Comparison of ENCODE assay signal across 9 mouse cellular contexts in genomic region chr7:19068707-19069106, GRCm38 (mm10). TPM values are rescaled to one million over a fixed set of nuclear protein-coding genes. Genes with fewer than 3 reads are reported as not detected.
DNase-seq lines count a peak whose midpoint lies in the region; ATAC-seq lines count a peak whose summit lies in the region.
"Had no signal": no experiment of that assay in that cellular context is flagged by ENCODE, and none has a peak within 500 bp of the region (broad histone marks: within the 10 kb centered on the region; RNA-seq: fewer than 3 reads in every experiment).

No protein-coding gene starts in this region.

- no peaks in the 10 kb centered on the region for H3K36me3 ChIP-seq in forebrain, embryonic 14.5 days (ENCODE audit: control insufficient read depth, insufficient read depth, low read length)
- no peaks in the 10 kb centered on the region for H3K36me3 ChIP-seq in forebrain, embryonic 16.5 days (ENCODE audit: control insufficient read depth, insufficient read depth)
- H3K36me3 ChIP-seq in splenic B cell, adult 2 months (ENCODE audit: control insufficient read depth, insufficient read depth, low read length, poor library complexity, severe bottlenecking) = no peaks in the 10 kb centered on the region
- H3K36me3 ChIP-seq: stomach, embryonic 15.5 days had no signal

- ATAC-seq in forebrain, embryonic 14.5 days = no peak
- ATAC-seq in forebrain, embryonic 16.5 days = no peak
- peak; percentile 38; the same call in 1 of the 2 replicates for ATAC-seq in granulocyte monocyte progenitor cell, adult 5-6 weeks (replicated peaks; ENCODE audit: poor library complexity, severe bottlenecking)

- peak; percentile 80 for DNase-seq in forebrain, embryonic 14.5 days (ENCODE audit: low spot score)
- peak; percentile 51 for DNase-seq in ovary, postnatal 10 days (ENCODE audit: low spot score)
- DNase-seq in ovary, adult 18-20 months (ENCODE audit: low spot score) = no peak
- DNase-seq in brain, adult 2 months (ENCODE audit: low read depth, low spot score) = peak; percentile 82
- peak; percentile 82 for DNase-seq in lung, postnatal 10 days
- DNase-seq in splenic B cell, adult 2 months (ENCODE audit: low read depth, low spot score) = peak; percentile 90

- H3K9ac ChIP-seq in forebrain, embryonic 14.5 days (ENCODE audit: low read length) = no peak overlapping the region
- no peak overlapping the region for H3K9ac ChIP-seq in forebrain, embryonic 16.5 days (replicated peaks; ENCODE audit: low read depth, low read length)
- H3K9ac ChIP-seq: stomach, embryonic 15.5 days had no signal

- no peak overlapping the region for H3K27ac ChIP-seq in forebrain, embryonic 14.5 days (ENCODE audit: low read depth, low read length)
- no peak overlapping the region for H3K27ac ChIP-seq in forebrain, embryonic 16.5 days (ENCODE audit: low read length)
- H3K27ac ChIP-seq: stomach, embryonic 15.5 days had no signal

- no peak overlapping the region for H3K4me2 ChIP-seq in forebrain, embryonic 14.5 days (ENCODE audit: low read length)
- no peak overlapping the region for H3K4me2 ChIP-seq in forebrain, embryonic 16.5 days (ENCODE audit: low read length)
- H3K4me2 ChIP-seq: stomach, embryonic 15.5 days had no signal

- no peak overlapping the region for H3K4me3 ChIP-seq in forebrain, embryonic 14.5 days (ENCODE audit: low read depth, low read length)
- H3K4me3 ChIP-seq in forebrain, embryonic 16.5 days (replicated peaks; ENCODE audit: low read length) = no peak overlapping the region
- H3K4me3 ChIP-seq: stomach, embryonic 15.5 days had no signal

- H3K9me3 ChIP-seq in forebrain, embryonic 14.5 days (replicated peaks; ENCODE audit: control insufficient read depth, low read length) = no peaks in the 10 kb centered on the region
- H3K9me3 ChIP-seq in forebrain, embryonic 16.5 days (ENCODE audit: control insufficient read depth, low read length) = no peaks in the 10 kb centered on the region
- H3K9me3 ChIP-seq: stomach, embryonic 15.5 days had no signal

- peaks cover 13% of the 10 kb centered on the region for H3K27me3 ChIP-seq in forebrain, embryonic 14.5 days (replicated peaks; ENCODE audit: control insufficient read depth, insufficient read depth, low read length)
- peaks cover 19% of the 10 kb centered on the region for H3K27me3 ChIP-seq in forebrain, embryonic 16.5 days (replicated peaks; ENCODE audit: control insufficient read depth, insufficient read depth, low read length)
- no peaks in the 10 kb centered on the region for H3K27me3 ChIP-seq in splenic B cell, adult 2 months (ENCODE audit: control insufficient read depth, insufficient read depth, low read length, poor library complexity, severe bottlenecking)

- no peaks in the 10 kb centered on the region for H3K4me1 ChIP-seq in forebrain, embryonic 14.5 days (ENCODE audit: control insufficient read depth, insufficient read depth, low read length)
- no peaks in the 10 kb centered on the region for H3K4me1 ChIP-seq in forebrain, embryonic 16.5 days (replicated peaks; ENCODE audit: control insufficient read depth, insufficient read depth, low read length)
- H3K4me1 ChIP-seq: stomach, embryonic 15.5 days had no signal

- 7% methylated on average over 2 of the region's 2 CpGs for WGBS in forebrain, embryonic 14.5 days
- 2% methylated on average over 2 of the region's 2 CpGs for WGBS in forebrain, embryonic 16.5 days

RNA-seq across cellular contexts. Expression of gene Dmwd, which starts 7.3 kb away (rescaled TPM):
- polyA plus RNA-seq in forebrain, embryonic 14.5 days (2014; fragmentation: Nextera tagmentation; extraction: Ambion mirVana) = 28.0 and 29.1 TPM in 2 replicates
- 28.1 and 29.7 TPM in 2 replicates for polyA plus RNA-seq in forebrain, embryonic 16.5 days (2015; fragmentation: Nextera tagmentation; extraction: Ambion mirVana)
- total RNA-seq in granulocyte monocyte progenitor cell, adult 5-6 weeks (2014; fragmentation: Nextera tagmentation) = 2.2 and 4.9 TPM in 2 replicates
- total RNA-seq in granulocyte monocyte progenitor cell, adult 5-6 weeks (2017) = 0.99 and 3.4 TPM in 2 replicates

RNA-seq across cellular contexts. Expression of gene Rsph6a, which starts 14.2 kb away (rescaled TPM):
- not detected in 2 replicates for polyA plus RNA-seq in forebrain, embryonic 14.5 days (2014; fragmentation: Nextera tagmentation; extraction: Ambion mirVana)
- 0.09 TPM in 1 of 2 replicates, not detected in the other for polyA plus RNA-seq in forebrain, embryonic 16.5 days (2015; fragmentation: Nextera tagmentation; extraction: Ambion mirVana)
- not detected in 2 replicates for total RNA-seq in granulocyte monocyte progenitor cell, adult 5-6 weeks (2014; fragmentation: Nextera tagmentation)
- not detected in 2 replicates for total RNA-seq in granulocyte monocyte progenitor cell, adult 5-6 weeks (2017)
- polyA plus RNA-seq: stomach, embryonic 15.5 days had no signal

RNA-seq across cellular contexts. Expression of gene Dmpk, which starts 14.9 kb away (rescaled TPM):
- polyA plus RNA-seq in forebrain, embryonic 14.5 days (2014; fragmentation: Nextera tagmentation; extraction: Ambion mirVana) = 4.4 and 7.8 TPM in 2 replicates
- 5.6 and 10.1 TPM in 2 replicates for polyA plus RNA-seq in forebrain, embryonic 16.5 days (2015; fragmentation: Nextera tagmentation; extraction: Ambion mirVana)
- total RNA-seq in granulocyte monocyte progenitor cell, adult 5-6 weeks (2014; fragmentation: Nextera tagmentation) = 0.32 TPM in 1 of 2 replicates, not detected in the other
- total RNA-seq in granulocyte monocyte progenitor cell, adult 5-6 weeks (2017) = 1.0 TPM in 1 of 2 replicates, not detected in the other

RNA-seq across cellular contexts. Expression of gene Six5, which starts 25.7 kb away (rescaled TPM):
- 2.4 and 3.5 TPM in 2 replicates for polyA plus RNA-seq in forebrain, embryonic 14.5 days (2014; fragmentation: Nextera tagmentation; extraction: Ambion mirVana)
- 1.7 and 2.1 TPM in 2 replicates for polyA plus RNA-seq in forebrain, embryonic 16.5 days (2015; fragmentation: Nextera tagmentation; extraction: Ambion mirVana)
- 4.0 and 8.1 TPM in 2 replicates for total RNA-seq in granulocyte monocyte progenitor cell, adult 5-6 weeks (2014; fragmentation: Nextera tagmentation)
- total RNA-seq in granulocyte monocyte progenitor cell, adult 5-6 weeks (2017) = 1.6 and 2.7 TPM in 2 replicates

RNA-seq across cellular contexts. Expression of gene Sympk, which starts 44.5 kb away (rescaled TPM):
- polyA plus RNA-seq in forebrain, embryonic 14.5 days (2014; fragmentation: Nextera tagmentation; extraction: Ambion mirVana) = 19.1 and 22.7 TPM in 2 replicates
- polyA plus RNA-seq in forebrain, embryonic 16.5 days (2015; fragmentation: Nextera tagmentation; extraction: Ambion mirVana) = 34.4 and 34.7 TPM in 2 replicates
- total RNA-seq in granulocyte monocyte progenitor cell, adult 5-6 weeks (2014; fragmentation: Nextera tagmentation) = 79.9 and 98.6 TPM in 2 replicates
- 38.5 and 46.7 TPM in 2 replicates for total RNA-seq in granulocyte monocyte progenitor cell, adult 5-6 weeks (2017)
